Comparison of ENCODE assay signal across 18 mouse cellular contexts in genomic region chr17:88864214-88864613, GRCm38 (mm10).
"Had no signal": no experiment of that assay in that cellular context is flagged by ENCODE, and none has a peak within 500 bp of the region (broad histone marks: within the 10 kb centered on the region; RNA-seq: fewer than 3 reads in every experiment).

No protein-coding gene starts in this region.

- H3K36me3 ChIP-seq: midbrain, embryonic 10.5 days; midbrain, embryonic 12.5 days; neural tube, embryonic 13.5 days; neural tube, embryonic 15.5 days had no signal

- H3K4me2 ChIP-seq: lung, embryonic 14.5 days; midbrain, embryonic 12.5 days; neural tube, embryonic 13.5 days; neural tube, embryonic 15.5 days had no signal

- H3K4me1 ChIP-seq: midbrain, embryonic 10.5 days; midbrain, embryonic 12.5 days; neural tube, embryonic 13.5 days; neural tube, embryonic 15.5 days had no signal

- ATAC-seq: midbrain, embryonic 16.5 days had no signal

- H3K9me3 ChIP-seq: midbrain, embryonic 10.5 days; midbrain, embryonic 12.5 days; neural tube, embryonic 13.5 days; neural tube, embryonic 15.5 days had no signal

- H3K4me3 ChIP-seq: midbrain, embryonic 10.5 days; midbrain, embryonic 12.5 days; myocyte; neural tube, embryonic 13.5 days; neural tube, embryonic 15.5 days had no signal

- H3K27ac ChIP-seq: midbrain, embryonic 10.5 days; midbrain, embryonic 12.5 days; neural tube, embryonic 13.5 days; neural tube, embryonic 15.5 days had no signal

- H3K27me3 ChIP-seq: midbrain, embryonic 12.5 days; neural tube, embryonic 13.5 days; neural tube, embryonic 15.5 days had no signal

- H3K9ac ChIP-seq: lung, embryonic 14.5 days; midbrain, embryonic 12.5 days; neural tube, embryonic 13.5 days; neural tube, embryonic 15.5 days had no signal

- DNase-seq: lung, embryonic 14.5 days; lung, postnatal 10 days; lung, postnatal 4 days; midbrain, embryonic 14.5 days; retina, postnatal 1 day; right cerebral cortex, adult 18-20 months; right cerebral cortex, postnatal 25 days; right cerebral cortex, postnatal 4 days; spleen, adult 18-20 months; thymus, adult 18-20 months; thymus, postnatal 14 days; thymus, postnatal 36 days had no signal
